Mouse (Mus musculus): ENCODE results near the gene 4921524J17Rik. TPM values are rescaled to one million over a fixed set of nuclear protein-coding genes. Genes with fewer than 3 reads are reported as not detected.

4921524J17Rik gene
- total and polyA plus RNA-seq, 3 experiments: 28.5 to 40.8 (median 31.5) TPM

DNA sequence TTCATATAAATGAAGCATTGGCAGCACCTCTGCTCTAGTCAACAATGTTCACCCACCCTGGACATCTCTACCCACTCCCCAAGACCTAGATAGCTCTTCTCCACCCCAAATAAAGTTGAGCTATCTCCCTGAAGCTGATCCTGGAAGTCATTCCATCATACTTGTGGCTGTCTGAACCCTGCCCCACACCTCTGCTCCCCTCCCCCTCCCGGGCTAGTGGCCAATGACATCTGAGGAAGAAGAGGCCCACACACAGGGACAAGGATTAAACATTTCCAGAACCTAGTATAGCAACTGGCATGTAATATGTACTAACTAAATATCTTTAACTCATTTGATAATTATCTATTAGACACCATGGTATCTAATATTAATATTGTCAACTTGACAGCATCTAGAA lies 29.8 kb upstream of the 4921524J17Rik start:
- Histone ChIP-seq H3K4me3 (ENCODE audit: low read depth, low read length) (no peak overlapping the region), H3K4me1 (ENCODE audit: insufficient read depth, low read depth, low read length) (peaks cover 17% of the 10 kb centered on the region), H3K27me3 (ENCODE audit: insufficient read depth, low read length) (peaks cover 17% of the 10 kb centered on the region), H3K36me3 (replicated peaks) (no peaks in the 10 kb centered on the region), H3K9me3 (replicated peaks) (no peaks in the 10 kb centered on the region)
- TF ChIP-seq POLR2AphosphoS5 (IDR thresholded peaks at IDR 0.05; ENCODE audit: insufficient replicate concordance, low read depth, low read length): no peak
- no peak for TF ChIP-seq TAL1 (conservative IDR thresholded peaks at IDR 0.05; ENCODE audit: low read depth, low read length)
- TF ChIP-seq CTCF (IDR thresholded peaks at IDR 0.05; ENCODE audit: low read depth, low read length): no peak
- no peak for TF ChIP-seq GATA2 (IDR thresholded peaks at IDR 0.05; ENCODE audit: borderline replicate concordance, low read depth, low read length)
- TF ChIP-seq GATA1 (IDR thresholded peaks at IDR 0.05; ENCODE audit: borderline replicate concordance, low read length): no peak
- DNase-seq (ENCODE audit: low spot score) (no peak), ATAC-seq (ENCODE audit: extremely low read depth, insufficient number of reproducible peaks, low FRiP score, poor library complexity, severe bottlenecking) (no peak)

- Histone ChIP-seq H3K4me1 (ENCODE audit: insufficient read depth, low read depth, low read length) (peaks cover 17% of the 10 kb centered on the region), H3K27me3 (ENCODE audit: insufficient read depth, low read length) (peaks cover 13% of the 10 kb centered on the region), H3K4me3 (ENCODE audit: low read depth, low read length) (no peak overlapping the region), H3K36me3 (replicated peaks) (no peaks in the 10 kb centered on the region), H3K9me3 (replicated peaks) (no peaks in the 10 kb centered on the region)
- DNase-seq (ENCODE audit: low spot score) (peak; percentile 21), ATAC-seq (ENCODE audit: extremely low read depth, insufficient number of reproducible peaks, low FRiP score, poor library complexity, severe bottlenecking) (no peak)
- TF ChIP-seq TAL1 (conservative IDR thresholded peaks at IDR 0.05; ENCODE audit: low read depth, low read length) (no peak), CTCF (IDR thresholded peaks at IDR 0.05; ENCODE audit: low read depth, low read length) (peak; percentile 32; the same call in 1 of the 2 replicates), GATA2 (IDR thresholded peaks at IDR 0.05; ENCODE audit: borderline replicate concordance, low read depth, low read length) (no peak), GATA1 (IDR thresholded peaks at IDR 0.05; ENCODE audit: borderline replicate concordance, low read length) (no peak), POLR2AphosphoS5 (IDR thresholded peaks at IDR 0.05; ENCODE audit: insufficient replicate concordance, low read depth, low read length) (no peak)
Measured at GRCm38 (mm10) chr8:85461377-85461776, 28.7 kb upstream of the 4921524J17Rik start.

- Histone ChIP-seq H3K4me1 (ENCODE audit: insufficient read depth, low read depth, low read length) (peaks cover 17% of the 10 kb centered on the region), H3K4me3 (ENCODE audit: low read depth, low read length) (no peak overlapping the region), H3K27me3 (ENCODE audit: insufficient read depth, low read length) (peaks cover 14% of the 10 kb centered on the region; the same call in 1 of the 2 replicates), H3K36me3 (replicated peaks) (no peaks in the 10 kb centered on the region), H3K9me3 (replicated peaks) (no peaks in the 10 kb centered on the region)
- no peak for DNase-seq (ENCODE audit: low spot score)
- TF ChIP-seq GATA1 (IDR thresholded peaks at IDR 0.05; ENCODE audit: borderline replicate concordance, low read length): no peak
- no peak for TF ChIP-seq TAL1 (conservative IDR thresholded peaks at IDR 0.05; ENCODE audit: low read depth, low read length)
- TF ChIP-seq POLR2AphosphoS5 (IDR thresholded peaks at IDR 0.05; ENCODE audit: insufficient replicate concordance, low read depth, low read length): no peak
- TF ChIP-seq GATA2 (IDR thresholded peaks at IDR 0.05; ENCODE audit: borderline replicate concordance, low read depth, low read length): no peak
- no peak for TF ChIP-seq CTCF (IDR thresholded peaks at IDR 0.05; ENCODE audit: low read depth, low read length)
- no peak for ATAC-seq (ENCODE audit: extremely low read depth, insufficient number of reproducible peaks, low FRiP score, poor library complexity, severe bottlenecking)
Measured at GRCm38 (mm10) chr8:85460804-85461203, 28.2 kb upstream of the 4921524J17Rik start.

DNA sequence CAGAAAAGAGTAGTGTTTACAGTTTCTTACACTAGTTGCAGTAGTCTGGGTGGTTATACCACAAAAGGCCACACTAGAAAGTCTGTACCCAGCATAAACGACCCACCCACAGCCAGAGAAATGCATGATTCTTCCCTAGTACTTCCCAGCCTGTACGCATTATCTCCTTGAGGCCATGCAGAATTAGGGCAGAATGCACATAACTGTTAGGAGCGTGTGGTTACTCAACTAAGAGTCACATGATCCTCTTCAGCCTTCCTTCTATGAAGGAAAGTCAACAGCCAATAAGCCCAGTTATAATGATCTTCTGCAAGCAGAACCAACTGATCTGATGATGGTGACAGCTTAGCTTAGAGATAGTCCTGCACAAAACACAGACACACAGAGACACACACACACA lies 26.9 kb upstream of the 4921524J17Rik start:
- DNase-seq (ENCODE audit: low spot score) (no peak), ATAC-seq (ENCODE audit: extremely low read depth, insufficient number of reproducible peaks, low FRiP score, poor library complexity, severe bottlenecking) (peak; percentile 34; the same call in 1 of the 2 replicates)
- no peaks in the 10 kb centered on the region for H3K9me3 ChIP-seq (replicated peaks)
- H3K36me3 ChIP-seq (replicated peaks): no peaks in the 10 kb centered on the region
- no peak overlapping the region for H3K4me3 ChIP-seq (ENCODE audit: low read depth, low read length)
- no peak for TF ChIP-seq GATA1 (IDR thresholded peaks at IDR 0.05; ENCODE audit: borderline replicate concordance, low read length)
- no peak for TF ChIP-seq TAL1 (conservative IDR thresholded peaks at IDR 0.05; ENCODE audit: low read depth, low read length)
- no peak for TF ChIP-seq GATA2 (IDR thresholded peaks at IDR 0.05; ENCODE audit: borderline replicate concordance, low read depth, low read length)
- TF ChIP-seq CTCF (IDR thresholded peaks at IDR 0.05; ENCODE audit: low read depth, low read length): no peak
- TF ChIP-seq POLR2AphosphoS5 (IDR thresholded peaks at IDR 0.05; ENCODE audit: insufficient replicate concordance, low read depth, low read length): no peak
- peaks cover 19% of the 10 kb centered on the region for H3K4me1 ChIP-seq (ENCODE audit: insufficient read depth, low read depth, low read length)
- peaks cover 20% of the 10 kb centered on the region for H3K27me3 ChIP-seq (ENCODE audit: insufficient read depth, low read length)

DNA sequence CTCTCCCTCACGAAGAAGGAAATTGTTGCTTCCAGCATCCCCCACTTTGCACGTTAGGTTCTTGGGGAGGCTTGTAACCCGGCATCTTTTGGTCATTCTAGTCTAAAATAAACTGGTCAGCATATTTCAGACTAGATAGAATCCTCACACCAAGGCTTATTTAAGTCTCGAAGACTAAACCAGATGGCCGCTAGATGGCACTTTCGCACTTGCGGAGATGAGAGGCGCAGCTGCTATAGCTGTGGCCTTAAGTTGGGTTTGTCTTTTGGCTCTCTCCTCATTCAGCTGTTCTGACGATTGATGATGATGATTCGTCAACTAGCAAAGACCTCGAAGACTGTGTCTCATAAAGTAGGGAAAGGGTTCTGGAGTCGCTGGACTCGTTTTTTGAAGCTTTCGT lies 23.9 kb upstream of the 4921524J17Rik start:
- H3K36me3 ChIP-seq (replicated peaks): no peaks in the 10 kb centered on the region
- peaks cover 14% of the 10 kb centered on the region for H3K27me3 ChIP-seq (ENCODE audit: insufficient read depth, low read length)
- DNase-seq (ENCODE audit: low spot score) (peak; percentile 26), ATAC-seq (ENCODE audit: extremely low read depth, insufficient number of reproducible peaks, low FRiP score, poor library complexity, severe bottlenecking) (no peak)
- H3K4me1 ChIP-seq (ENCODE audit: insufficient read depth, low read depth, low read length): peaks cover 29% of the 10 kb centered on the region
- no peak overlapping the region for H3K4me3 ChIP-seq (ENCODE audit: low read depth, low read length)
- H3K9me3 ChIP-seq (replicated peaks): no peaks in the 10 kb centered on the region
- TF ChIP-seq CTCF (IDR thresholded peaks at IDR 0.05; ENCODE audit: low read depth, low read length) (peak; percentile 58; the same call in 1 of the 2 replicates), GATA2 (IDR thresholded peaks at IDR 0.05; ENCODE audit: borderline replicate concordance, low read depth, low read length) (no peak), TAL1 (conservative IDR thresholded peaks at IDR 0.05; ENCODE audit: low read depth, low read length) (no peak), POLR2AphosphoS5 (IDR thresholded peaks at IDR 0.05; ENCODE audit: insufficient replicate concordance, low read depth, low read length) (no peak), GATA1 (IDR thresholded peaks at IDR 0.05; ENCODE audit: borderline replicate concordance, low read length) (no peak)

DNA sequence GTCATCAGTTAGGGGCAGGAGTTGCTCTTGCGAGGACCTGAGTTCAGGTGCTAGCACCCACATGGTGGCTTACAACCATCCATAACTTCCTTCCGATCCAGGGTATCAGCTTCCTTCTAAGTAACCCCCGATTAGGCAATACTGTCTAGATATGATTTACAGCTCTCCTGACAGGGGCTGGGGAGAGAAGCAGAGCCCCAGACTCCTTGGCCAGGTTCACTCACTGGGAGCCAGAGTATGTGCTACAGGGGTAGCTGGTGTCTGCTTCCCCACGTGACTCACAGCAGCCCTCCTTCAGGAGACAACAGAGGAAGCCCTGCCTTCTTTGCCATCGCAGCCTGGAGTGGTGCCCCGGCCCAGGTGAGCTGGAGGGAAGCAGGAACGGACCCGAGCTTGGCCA lies 22.1 kb upstream of the 4921524J17Rik start:
- no peak overlapping the region for H3K4me3 ChIP-seq (ENCODE audit: low read depth, low read length)
- H3K36me3 ChIP-seq (replicated peaks): no peaks in the 10 kb centered on the region
- H3K27me3 ChIP-seq (ENCODE audit: insufficient read depth, low read length): peaks cover 14% of the 10 kb centered on the region
- no peaks in the 10 kb centered on the region for H3K9me3 ChIP-seq (replicated peaks)
- ATAC-seq (ENCODE audit: extremely low read depth, insufficient number of reproducible peaks, low FRiP score, poor library complexity, severe bottlenecking) (no peak), DNase-seq (ENCODE audit: low spot score) (no peak)
- no peak for TF ChIP-seq GATA1 (IDR thresholded peaks at IDR 0.05; ENCODE audit: borderline replicate concordance, low read length)
- no peak for TF ChIP-seq GATA2 (IDR thresholded peaks at IDR 0.05; ENCODE audit: borderline replicate concordance, low read depth, low read length)
- no peak for TF ChIP-seq TAL1 (conservative IDR thresholded peaks at IDR 0.05; ENCODE audit: low read depth, low read length)
- TF ChIP-seq POLR2AphosphoS5 (IDR thresholded peaks at IDR 0.05; ENCODE audit: insufficient replicate concordance, low read depth, low read length): no peak
- TF ChIP-seq CTCF (IDR thresholded peaks at IDR 0.05; ENCODE audit: low read depth, low read length): no peak
- H3K4me1 ChIP-seq (ENCODE audit: insufficient read depth, low read depth, low read length): peaks cover 22% of the 10 kb centered on the region
